Mouse (Mus musculus): ENCODE data around the gene Ddc.

DNA sequence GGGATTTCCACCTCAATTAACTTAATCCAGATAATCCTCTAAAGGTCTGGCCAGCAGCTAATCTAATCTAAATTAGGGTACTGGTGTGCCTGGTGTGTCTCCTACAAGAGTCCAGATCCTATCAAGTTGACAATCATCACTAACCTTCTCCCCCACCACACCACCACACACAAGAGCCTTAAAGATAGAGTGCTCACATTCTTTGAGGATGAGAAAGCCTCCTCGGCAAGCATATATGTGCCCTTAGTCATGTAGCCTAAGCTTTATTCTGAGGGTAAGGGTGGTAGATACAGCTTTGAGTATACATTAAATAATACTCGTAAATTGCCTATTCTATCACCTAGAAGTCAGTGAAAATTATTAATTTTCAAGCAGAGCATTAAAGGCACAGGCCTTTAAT is 57.2 kb downstream of the Ddc start:
- TF ChIP-seq POLR2A (IDR thresholded peaks at IDR 0.05; ENCODE audit: insufficient read depth, low read depth, low read length) (no peak), CTCF (IDR thresholded peaks at IDR 0.05) (no peak)
